Mouse (Mus musculus) frontal cortex, postnatal 10 days (tissue): ENCODE measurements at regions not wholly inside any gene's neighbourhood (a gene's known extent, or its start where the extent isn't known, plus 50 kb on each side); places are given as distances from the start of the nearest gene placed in this dataset.

Experiments
- DNase-seq, 2 experiments: peaks; one replicate each; pipeline ENCODE4 v3.0.0; 2022; ENCODE audit warnings: low spot score in 2 of 2, mixed read lengths in 1 of 2

DNA sequence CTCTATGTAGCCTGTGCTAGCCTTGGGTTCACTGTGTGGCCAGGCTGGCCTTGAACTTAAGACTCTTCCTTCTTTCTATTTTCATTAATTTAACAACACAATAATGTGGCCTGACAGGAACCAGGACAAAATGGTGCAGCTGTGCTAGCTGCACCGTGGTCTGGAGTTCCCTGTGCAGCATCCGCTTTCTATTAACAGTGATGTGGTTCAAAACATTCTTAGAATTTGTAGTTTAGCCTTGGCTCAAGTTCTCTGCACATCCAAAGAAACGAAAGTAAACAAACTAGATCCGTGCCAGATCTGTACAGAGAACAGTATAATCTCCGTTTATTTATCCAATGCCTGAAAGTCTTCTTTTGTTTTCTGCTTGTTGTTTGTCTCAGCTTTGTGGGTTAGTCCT is 88.5 kb downstream of the Irx1 start:
- no peak for DNase-seq

DNA sequence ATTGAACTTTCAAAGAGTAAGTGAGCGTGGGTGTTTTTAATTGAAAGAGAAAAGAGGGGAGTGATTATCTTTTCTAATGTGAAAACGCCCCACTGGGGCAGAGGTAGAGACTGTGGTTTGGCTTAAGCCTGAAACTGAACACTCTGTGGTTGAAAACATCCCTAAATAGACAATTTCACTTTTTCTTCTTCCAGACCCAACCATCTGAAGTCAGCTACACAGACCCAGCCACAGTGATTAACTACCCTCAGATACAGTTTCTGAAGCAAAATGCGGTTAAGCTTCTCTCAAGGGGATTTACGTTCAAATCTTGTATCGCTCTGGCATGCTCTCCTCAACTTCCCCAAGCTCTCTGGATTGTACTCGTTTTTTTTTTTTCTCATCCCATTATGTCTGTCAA is 94.8 kb downstream of the Irx1 start:
- no peak for DNase-seq

DNA sequence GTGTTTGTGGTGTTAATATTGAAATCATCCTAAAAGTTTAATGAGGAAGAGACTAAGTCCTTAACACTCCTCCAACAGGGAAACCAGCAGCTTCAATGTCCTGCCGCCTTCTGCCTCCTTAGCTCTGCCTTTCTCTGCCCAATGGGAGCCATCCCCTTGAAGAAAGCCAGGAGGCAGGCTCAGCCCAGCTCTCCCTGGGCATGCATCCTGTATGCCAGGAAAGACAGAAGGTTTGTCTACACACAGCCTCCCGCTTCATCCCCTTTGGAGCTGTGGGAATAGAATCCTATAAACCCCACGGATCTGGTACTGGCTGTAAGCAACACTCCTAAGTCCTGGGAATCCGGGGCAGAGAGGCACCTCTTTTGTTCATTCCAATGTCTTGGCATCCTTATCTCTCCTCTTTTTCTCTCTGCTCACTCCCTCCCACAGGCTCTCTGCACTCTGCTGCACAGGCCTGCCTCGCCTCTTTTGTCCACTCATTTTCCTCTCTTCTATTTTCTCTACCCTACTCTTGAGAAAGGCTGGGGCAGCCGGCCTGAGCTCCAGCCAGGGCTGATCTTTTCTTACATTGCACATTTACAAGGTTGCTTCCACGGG is 110.0 kb downstream of the Irx1 start:
- no peak for DNase-seq

DNA sequence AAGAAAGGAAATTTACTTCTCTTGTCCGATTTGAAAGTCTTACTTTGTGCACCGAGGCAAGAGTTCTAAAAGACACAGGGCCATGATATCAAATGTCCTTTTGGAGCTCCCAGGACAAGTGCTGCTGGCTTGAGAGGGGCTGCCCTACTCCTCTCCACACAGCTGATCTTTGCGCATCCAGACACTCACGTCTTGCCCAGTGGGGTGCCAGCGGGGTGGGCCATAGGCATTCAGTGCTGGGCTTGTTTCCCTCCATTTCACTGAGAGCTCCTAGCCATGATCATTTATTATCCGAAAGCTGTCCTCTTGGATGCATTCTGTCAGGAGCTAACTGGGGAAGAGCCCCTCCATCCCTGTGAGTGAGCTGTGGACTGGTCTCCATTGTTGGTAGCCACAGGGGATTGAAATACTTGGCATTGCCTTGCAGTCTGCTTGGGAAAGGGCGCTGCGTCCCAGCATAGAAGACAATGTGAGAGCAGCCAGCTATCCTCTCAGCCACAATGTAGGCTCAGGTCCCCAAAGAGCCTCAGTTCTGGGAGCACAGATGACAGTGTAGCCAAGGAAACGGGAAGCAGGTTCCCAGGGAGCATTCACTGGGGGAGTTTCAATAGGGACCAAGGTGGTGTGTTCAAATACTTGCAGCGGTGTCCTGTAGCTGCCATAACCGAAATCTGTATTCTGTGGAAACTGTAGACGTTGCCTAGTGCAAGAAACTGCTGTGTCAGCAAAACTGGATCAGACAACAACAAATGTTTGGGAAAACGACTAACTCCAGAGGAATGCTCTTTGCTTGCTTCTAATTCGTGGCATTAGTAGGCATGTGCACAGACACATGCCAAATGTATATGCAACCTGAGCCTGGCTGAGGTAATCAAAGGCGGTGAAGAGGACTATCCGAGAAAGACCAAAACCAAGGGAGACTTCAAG is 159.2 kb downstream of the Irx1 start:
- no peak for DNase-seq

DNA sequence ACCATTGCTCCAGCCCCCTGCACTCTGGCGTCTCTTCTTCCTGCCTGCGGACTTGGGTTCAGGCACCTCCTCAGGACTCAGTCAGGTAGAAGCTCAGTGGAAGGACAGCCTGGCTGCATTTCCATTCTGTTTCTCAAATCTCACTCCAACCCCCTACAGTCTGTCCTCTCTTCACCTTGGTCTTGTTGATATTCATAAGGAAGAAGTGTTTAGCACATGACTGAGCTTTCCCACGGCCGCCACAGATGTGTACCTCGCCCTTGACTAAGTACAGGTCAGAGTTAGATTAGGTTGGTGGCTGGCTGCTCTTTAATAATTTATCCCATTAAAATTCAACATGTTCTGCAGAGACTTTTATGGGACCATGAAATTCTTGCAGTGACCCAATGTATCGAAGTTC is 165.2 kb downstream of the Irx1 start:
- DNase-seq, result no peak

DNA sequence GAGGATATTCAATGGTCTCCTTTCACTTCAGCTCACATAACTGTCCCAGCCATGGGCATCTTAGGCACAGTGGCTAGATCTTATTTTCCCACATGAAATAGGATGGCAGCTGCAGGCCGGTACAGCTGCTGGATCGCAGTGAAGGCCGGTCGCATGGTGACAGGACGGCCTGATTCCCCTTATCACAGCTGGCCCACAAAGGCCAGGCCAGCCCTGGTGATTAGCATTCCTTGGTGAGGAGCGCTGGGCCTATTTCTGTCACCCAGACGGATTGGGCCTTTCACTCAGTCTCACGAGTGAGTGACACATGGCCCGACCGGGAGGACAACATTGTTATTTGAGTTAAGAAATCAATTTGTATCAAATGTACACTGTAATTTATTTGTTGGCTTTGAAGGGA is 178.8 kb downstream of the Irx1 start:
- DNase-seq, result no peak

DNA sequence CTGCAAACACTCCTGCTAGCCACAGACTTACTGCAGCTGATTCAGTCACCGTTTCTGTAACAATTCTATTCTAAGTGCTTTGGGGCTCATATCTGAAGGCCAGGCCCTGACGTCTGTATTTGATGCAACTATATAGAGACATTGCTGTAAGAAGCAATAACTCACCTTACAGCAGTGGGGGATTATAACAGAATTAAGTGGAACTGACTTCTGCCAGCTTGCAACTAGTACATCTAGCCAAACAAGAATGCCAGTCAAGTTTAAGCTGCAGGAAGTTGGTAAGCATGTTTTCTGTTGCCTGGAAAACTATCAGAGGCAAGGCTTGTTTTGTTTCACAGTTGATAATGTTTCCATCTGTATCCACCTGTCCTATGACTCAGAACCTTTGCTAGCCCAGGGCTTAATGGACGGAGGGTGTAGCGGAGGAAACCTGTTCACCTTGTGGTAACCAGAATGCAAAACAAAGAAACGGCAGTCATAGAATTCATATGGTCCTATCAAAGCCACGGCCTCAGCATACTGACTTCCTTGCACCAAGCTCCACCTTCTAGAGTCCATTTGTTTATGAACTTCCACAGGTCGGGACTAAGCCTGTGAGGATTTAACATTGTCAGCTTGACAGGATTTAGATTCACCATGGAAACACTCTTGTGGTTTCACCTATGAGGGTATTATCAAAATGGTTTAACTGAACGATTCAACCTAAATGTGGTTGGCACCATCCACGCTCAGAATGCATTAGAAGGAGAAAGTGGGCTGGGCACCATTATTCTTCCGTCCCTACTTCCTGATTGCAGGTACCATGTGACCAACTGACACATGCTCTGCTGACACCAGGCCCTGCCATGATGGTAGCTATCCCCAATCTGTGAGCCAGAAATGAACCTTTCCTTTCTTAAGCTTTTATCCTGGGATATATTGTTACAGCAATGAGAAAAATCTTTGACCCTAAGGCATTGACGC is 216.2 kb downstream of the Irx1 start:
- no peak for DNase-seq

DNA sequence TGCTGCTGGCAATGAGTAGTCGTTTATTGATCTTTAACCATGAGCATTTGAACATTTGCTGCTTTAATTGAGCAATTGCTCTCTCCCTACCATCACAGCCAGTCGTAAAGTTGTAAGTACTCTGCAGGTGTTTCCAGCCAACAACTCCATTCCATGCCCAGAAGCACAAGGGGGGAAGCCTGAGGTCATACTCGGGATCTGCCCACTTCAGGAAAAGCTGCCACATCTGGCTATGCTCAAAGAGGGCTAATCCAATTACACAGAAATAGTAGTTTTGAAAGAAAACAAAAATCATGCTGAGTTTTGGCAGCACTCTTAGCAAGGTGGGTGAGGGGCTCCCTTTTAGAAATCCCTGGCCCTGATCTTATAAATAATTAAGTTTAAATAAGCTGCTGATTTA is 217.0 kb downstream of the Irx1 start:
- DNase-seq, result no peak

DNA sequence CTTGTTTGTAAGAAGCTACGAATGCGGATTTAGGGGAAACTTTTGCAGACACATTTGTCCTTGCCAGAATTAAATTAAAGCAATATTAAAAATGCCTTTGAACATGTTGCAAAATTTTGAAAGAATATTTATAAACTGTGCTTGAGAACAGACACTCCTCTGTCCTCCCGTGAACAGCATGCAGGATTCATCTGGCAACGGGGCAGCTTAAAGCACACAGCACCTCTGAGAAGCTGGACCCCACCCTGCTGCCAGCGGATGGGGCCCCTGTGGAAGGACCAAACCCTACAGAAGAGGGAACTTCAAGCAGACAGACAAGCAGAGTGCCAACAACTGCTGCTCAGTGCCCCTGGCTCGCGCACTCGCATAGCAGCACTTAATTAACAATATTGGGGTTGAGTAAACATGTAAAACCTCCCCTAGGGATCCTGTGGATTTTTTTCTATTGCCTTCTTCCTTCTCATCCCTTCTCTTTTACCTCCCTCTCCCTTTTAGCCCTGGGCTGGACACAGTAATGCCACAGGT is 226.6 kb downstream of the Irx1 start:
- no peak for DNase-seq

DNA sequence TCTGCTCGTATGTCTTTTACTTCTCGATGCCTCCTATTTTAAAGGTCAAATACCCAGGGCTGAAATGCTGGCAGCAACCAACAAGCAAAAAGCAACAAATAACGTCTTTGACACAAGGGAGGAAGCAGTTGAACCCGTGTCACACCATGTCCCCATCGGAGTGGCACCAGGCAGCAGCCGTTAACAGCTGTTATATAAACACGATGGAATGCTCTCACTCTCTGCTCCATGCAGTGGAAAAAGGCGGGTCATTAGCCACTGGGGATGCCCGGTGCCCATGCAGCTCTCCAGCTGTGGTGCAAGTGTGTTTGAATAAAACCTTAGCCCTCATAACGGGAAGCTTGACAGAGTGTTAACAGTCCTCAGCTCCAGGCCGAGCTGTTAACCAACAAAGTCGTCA is 229.3 kb downstream of the Irx1 start:
- DNase-seq, result no peak

DNA sequence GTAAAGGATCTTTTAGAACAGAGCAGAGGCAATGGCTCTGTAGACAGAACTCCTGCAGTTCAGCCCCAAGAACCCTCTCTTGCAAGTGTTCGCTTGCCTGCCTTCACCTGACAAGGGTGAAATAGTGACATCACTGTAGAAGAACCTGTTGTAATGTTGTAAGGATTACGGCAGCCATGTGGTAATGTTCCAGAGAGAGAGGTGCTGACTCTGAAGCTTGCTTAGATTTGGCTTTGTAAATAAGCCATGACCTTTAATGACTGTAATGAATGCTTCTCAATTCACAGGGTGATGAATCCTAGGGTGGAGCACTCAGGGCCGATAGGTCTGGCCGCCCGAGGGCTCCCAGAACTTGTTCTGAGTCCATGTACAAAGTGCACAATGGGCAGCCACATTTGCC is 230.2 kb downstream of the Irx1 start:
- no peak for DNase-seq

DNA sequence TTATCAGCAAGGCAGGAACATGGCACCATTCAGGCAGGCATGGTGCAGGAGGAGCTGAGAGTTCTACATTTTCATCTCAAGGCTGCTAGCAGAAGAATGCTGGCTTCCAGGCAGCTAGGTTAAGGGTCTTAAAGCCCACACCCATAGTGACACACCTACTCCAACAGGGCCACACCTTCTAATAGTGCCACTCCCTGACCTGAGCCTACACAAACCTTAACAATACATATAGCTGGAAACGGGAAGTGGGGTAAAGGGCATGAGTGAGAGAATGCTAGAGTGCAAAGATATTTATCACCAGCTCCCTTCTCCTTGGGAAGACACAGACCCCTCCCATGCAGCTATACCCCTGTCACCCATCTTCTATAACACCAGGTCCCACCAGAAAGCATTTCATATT is 230.6 kb downstream of the Irx1 start:
- DNase-seq, result no peak

DNA sequence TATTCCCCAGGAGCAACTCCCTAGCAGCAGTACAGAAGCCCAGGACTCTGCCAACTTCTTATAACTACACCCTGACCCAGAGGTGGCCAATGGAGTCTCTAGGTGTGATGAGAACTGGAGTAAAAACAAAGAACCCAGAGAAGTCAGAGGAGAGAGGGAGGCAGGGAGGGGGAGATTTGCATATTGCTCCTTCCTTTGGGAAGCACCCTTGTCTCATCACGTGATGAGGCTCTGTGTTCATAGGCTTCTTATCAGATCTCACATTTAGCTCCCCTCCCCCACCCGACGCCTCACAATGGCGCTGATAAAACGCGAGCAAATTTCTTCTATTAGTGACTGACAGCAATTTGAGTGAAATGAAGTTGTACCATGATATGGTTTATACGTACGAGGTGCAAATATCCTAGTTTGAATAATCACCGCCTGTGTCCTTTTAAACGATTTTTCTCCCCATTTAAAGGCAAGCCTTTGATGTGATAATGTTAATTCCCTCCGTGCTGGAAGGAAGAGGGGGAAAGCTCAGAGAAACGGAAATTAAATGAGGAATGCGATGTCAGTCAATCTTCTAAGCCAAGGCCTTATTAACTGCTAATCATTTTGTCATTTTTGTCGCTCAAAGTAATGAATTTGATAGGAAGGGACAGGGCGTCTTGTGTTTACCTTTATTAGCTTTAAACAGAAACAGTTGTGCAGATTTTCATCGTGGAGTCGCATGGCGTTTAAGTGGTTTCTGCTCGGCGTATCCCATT is 273.3 kb downstream of the Irx1 start:
- no peak for DNase-seq

DNA sequence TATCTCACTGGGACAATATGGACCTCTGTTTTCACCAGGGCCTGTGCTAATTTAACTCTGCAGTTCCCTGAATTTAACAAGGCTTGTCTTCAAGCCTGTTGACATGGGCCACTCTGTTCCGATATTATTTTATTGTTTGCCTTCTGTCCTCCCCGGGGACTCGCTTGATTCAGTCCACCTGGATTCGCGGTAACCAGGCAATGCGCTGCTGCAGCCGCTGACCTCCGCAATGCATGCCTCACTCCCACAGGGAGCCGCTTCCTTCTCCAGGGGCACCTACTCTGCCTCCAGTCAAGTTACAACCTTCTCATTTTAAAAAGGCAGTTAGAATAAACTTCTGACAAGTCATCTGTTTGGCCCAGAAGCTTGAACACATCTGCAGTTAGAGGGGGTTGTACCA is 274.3 kb downstream of the Irx1 start:
- no peak for DNase-seq

DNA sequence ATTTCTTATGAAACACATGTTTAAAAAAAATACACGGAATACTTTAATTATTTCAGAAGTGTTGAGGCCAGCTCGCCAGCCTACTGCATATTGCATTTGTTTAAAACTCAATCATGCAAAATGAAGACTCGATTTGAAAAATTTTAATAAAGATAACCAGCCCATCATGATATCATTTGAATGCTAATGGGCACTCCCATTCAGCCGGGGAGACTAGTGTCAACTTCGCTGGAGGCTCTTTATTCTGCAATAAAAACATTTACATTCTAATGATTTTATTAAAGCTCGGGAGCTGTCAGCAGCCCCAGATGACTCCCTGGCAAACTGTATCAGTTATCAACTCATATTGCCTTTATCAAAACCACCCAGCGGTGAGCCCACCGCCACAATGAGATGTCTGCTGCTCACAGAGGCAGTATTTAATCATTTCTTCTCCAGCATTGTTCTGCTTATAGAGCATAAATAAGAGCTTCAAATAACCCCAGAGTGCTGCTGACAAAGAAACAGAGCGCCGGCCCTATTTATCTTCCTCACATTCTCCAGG is 287.4 kb downstream of the Irx1 start:
- no peak for DNase-seq

DNA sequence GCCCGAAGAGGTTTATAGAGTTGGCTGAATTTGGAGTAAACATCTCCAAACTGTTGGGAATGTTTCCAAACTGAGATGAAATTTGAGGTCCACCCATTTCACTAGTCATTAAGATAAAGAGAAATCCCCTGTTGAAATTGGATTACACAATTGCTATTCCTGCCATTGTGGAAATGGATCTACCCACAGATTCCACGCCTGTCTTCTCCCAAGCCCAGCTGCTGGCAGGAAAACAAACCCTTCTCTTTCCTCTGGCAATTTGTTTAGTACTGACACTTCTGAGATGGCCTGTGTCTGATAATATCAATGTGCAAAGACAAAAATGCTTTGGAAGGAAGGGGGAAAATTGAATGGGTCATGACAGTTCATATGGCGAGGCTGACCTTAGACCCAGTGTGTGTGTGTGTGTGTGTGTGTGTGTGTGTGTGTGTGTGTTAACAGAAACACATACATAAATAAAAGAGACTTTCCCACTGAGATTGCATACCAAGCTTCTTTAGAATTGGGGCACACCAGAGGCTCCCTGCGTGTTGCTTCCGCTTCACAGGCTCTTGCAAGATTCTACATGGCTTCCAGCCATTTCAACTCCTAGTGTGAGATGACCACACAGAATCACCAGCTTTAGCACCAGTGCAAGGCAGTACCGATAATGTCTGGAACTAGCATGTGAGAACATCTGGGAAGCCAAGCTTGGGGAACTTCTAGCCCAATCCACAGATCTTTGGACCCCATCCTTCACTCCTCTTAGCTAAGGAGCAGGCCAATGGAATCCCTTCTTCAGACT is 293.4 kb downstream of the Irx1 start:
- no peak for DNase-seq

DNA sequence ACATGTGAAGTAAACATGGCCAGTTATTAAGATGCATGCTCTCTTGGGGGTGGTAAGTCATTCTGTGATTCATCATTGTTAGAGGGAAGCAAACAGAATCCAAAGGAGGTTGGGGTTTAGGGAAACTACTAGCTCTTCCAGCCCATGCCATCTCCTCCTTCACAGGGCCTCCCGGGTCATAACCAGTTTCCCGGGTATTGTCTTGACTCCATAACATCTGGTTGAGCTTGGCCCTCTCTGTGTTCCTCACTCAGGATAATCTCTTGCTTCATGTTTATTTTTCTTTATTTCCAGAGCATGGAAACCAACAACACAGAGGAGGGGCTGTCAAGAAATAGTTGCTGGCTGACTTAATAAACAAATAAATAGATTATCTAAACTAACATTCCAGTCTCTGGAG is 295.3 kb downstream of the Irx1 start:
- no peak for DNase-seq

DNA sequence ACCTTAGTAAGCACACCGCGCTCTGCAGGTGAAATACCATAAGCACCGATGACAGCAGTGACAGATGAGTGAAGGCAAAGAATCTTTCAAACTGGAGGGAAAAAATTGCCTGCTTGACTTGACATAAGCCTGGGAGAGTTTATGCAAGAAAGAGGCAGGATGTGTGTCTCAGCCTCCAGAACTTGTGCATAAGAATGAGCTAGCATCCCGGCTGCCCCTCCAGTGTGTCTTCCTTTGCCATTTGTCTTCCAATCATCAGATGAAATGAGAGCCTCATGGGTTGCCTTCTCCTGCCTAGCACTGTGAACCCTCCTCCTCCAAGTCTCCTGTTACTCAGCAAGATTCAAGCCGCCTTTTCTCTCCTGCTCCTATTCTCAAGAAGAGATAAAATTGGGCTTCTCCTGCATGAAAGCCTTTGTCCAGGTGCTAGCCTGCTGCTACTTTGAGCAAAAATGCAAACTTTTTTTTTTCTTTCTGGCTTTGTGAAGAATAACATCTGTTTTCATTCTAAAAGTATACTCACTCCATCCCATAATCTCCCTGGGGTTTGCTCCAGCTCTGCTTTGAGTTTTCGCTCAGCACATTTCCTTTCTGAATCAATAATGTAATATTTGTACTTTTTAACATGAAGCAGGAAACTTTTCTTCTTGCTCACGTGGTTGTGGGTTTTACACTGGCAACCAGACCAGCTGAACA is 298.2 kb downstream of the Irx1 start:
- no peak for DNase-seq

DNA sequence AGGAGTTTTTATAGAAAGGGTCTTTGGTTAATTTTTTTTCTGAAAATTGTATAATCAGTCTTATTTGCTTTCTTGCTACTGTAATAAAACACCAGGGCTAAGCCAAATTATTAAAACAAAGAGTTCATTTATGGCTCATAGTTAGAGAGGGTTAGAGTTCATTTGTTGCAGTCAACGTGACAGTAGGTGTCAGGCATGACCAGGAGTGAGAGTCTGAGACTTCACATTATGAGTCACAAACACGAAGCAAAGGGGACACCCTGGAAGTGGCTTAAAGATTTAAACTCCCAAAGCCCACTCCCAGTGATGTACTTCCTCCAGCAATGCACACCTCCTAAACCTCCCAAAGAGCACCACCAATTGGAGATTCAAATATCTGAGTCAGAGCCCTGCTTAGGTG is 305.6 kb downstream of the Irx1 start:
- no peak for DNase-seq
